Mouse (Mus musculus): ENCODE measurements around the gene Ppfia2. TPM values are rescaled to one million over a fixed set of nuclear protein-coding genes. Genes with fewer than 3 reads are reported as not detected.

Gene Ppfia2
- polyA plus RNA-seq, 1 experiment from 2014 or later, result 0.59 TPM

DNA sequence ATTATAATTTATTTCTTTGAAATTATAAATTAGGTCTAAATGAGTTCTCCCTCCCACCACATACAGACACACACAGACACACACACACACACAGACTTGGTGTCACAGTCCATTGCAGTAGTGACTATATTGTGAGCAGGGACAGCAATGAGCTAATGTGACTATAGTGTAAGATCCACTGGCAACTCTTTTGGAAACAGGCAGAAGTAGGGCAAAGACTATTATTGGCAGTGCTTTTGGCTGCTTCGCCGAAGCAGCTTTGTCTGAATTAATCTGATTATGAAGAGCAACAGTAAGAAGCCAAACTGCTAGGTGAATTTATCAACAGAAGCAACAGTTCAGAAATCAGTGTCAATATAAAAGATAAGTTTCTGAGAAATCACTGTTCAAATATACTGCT, 249.8 kb downstream of the Ppfia2 start:
- Histone ChIP-seq H3K27ac (no peak overlapping the region), H3K36me3 (no peaks in the 10 kb centered on the region), H3K27me3 (no peaks in the 10 kb centered on the region), H3K4me2 (replicated peaks) (no peak overlapping the region), H3K9me3 (no peaks in the 10 kb centered on the region), H3K4me3 (no peak overlapping the region), H3K9ac (no peak overlapping the region), H3K4me1 (no peaks in the 10 kb centered on the region)
- ATAC-seq (ENCODE audit: low FRiP score, low read depth), result no peak
- 90% methylated on average over 2 of the region's 2 CpGs for WGBS

DNA sequence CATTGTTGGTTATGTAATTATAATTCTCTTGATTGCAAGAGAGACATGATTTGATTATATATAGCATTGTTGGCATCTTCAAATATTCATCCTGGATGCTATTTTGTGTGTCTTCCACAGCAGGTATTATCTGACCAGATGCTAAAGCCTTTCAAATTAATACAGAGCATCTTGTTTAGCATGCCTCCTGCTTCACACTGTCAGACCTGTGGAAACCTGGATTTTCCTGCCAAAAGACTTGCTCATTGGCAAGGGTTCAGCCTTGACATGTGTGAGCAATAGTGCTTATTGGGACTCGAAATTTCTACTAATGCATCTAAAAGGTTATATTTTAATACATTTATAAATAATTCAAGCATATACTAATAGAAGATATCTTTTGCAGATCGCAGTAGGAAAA, 262.1 kb downstream of the Ppfia2 start:
- WGBS, result 79% methylated on average over 2 of the region's 2 CpGs
- Histone ChIP-seq H3K27me3 (no peaks in the 10 kb centered on the region), H3K36me3 (no peaks in the 10 kb centered on the region), H3K9me3 (no peaks in the 10 kb centered on the region), H3K9ac (no peak overlapping the region), H3K4me3 (no peak overlapping the region), H3K27ac (no peak overlapping the region), H3K4me1 (no peaks in the 10 kb centered on the region), H3K4me2 (replicated peaks) (no peak overlapping the region)
- ATAC-seq (ENCODE audit: low FRiP score, low read depth), result no peak

DNA sequence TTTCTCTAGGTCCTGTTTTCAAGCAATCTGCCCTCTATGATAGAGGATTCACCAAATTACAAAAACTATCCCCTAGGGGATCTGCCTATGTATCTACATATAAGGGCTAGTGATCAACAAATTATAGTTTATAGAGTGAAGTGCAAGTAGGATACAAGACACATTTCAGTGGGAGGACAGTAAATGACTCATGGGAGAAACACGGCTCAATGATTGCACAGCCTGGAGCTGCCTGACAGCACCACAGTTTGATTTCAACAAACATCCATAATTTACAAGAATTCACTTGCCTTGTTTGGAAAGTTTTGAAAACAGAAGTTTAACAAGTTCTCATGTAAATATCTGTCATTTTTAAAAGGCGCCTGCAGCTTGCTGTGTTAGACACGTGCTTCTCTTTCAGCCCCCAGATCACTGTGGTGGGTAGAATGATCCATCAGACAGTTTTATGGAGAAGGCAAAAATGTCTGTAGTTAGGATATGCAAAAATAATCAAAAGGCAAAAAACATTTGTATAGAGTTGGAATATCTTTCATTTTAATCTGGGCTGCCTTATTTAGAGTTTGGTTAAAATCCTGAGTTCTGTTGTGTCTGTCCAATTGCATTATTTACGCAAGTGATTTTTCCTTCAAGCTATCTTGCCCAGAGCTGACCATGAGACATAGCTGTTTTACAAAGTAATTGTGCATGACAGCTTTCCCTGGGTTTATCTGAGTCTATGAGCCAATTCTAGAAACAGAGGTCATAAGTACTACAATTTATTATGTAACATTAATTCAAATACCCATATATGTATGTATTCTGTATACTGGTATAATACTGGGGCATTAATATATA, 266.3 kb downstream of the Ppfia2 start:
- no peak overlapping the region for H3K4me3 ChIP-seq
- H3K4me2 ChIP-seq (replicated peaks), result no peak overlapping the region
- H3K4me1 ChIP-seq, result no peaks in the 10 kb centered on the region
- no peaks in the 10 kb centered on the region for H3K27me3 ChIP-seq
- no peak overlapping the region for H3K9ac ChIP-seq
- no peak overlapping the region for H3K27ac ChIP-seq
- ATAC-seq (ENCODE audit: low FRiP score, low read depth), result no peak
- WGBS, result 81% methylated on average over 4 of the region's 4 CpGs
- H3K9me3 ChIP-seq, result no peaks in the 10 kb centered on the region
- H3K36me3 ChIP-seq, result no peaks in the 10 kb centered on the region

DNA sequence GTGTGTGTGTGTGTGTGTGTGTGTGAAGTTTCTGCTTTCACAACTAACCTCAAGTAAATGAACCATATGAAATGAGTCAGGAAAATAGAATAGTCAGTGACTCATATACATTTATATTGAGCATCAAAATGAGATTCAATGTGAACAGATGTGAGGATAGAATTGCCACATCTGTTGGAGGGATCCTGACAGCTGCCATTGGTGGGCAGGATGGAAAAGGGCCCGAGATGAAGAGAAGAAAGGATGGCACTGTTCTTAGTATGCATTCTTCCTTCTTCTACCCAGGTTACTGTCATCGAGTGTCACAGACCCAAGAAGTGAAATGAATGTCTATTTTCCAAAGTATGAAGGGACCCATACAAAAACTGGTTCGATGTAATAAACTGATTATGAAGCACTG, 268.1 kb downstream of the Ppfia2 start:
- no peak for ATAC-seq (ENCODE audit: low FRiP score, low read depth)
- H3K27ac ChIP-seq, result no peak overlapping the region
- H3K9ac ChIP-seq, result no peak overlapping the region
- no peak overlapping the region for H3K4me3 ChIP-seq
- H3K4me1 ChIP-seq, result no peaks in the 10 kb centered on the region
- 83% methylated on average over 3 of the region's 3 CpGs for WGBS
- H3K9me3 ChIP-seq, result no peaks in the 10 kb centered on the region
- no peak overlapping the region for H3K4me2 ChIP-seq (replicated peaks)
- H3K27me3 ChIP-seq, result no peaks in the 10 kb centered on the region
- H3K36me3 ChIP-seq, result no peaks in the 10 kb centered on the region

DNA sequence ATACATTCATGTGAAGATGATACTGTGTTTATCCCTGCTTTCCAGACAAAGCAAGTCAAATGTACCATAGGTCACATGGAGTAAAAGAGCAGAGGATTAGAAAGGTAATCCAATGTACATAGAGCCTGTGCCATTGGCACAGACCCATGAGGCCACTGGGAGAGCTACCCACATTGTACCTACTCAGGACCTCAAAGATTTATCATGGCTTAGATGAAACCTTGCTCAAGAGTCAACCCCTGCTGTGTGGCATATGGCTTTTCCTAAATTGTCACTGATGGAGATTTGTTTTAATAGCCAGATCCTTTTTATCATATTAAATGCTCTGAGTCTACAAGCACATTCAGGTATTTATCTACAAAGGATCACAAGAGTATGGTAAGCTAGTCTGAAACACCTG, 274.8 kb downstream of the Ppfia2 start:
- H3K9me3 ChIP-seq, result no peaks in the 10 kb centered on the region
- no peak overlapping the region for H3K9ac ChIP-seq
- no peaks in the 10 kb centered on the region for H3K36me3 ChIP-seq
- H3K4me2 ChIP-seq (replicated peaks), result no peak overlapping the region
- H3K4me3 ChIP-seq, result no peak overlapping the region
- no peaks in the 10 kb centered on the region for H3K27me3 ChIP-seq
- no peaks in the 10 kb centered on the region for H3K4me1 ChIP-seq
- no peak for ATAC-seq (ENCODE audit: low FRiP score, low read depth)
- no peak overlapping the region for H3K27ac ChIP-seq

DNA sequence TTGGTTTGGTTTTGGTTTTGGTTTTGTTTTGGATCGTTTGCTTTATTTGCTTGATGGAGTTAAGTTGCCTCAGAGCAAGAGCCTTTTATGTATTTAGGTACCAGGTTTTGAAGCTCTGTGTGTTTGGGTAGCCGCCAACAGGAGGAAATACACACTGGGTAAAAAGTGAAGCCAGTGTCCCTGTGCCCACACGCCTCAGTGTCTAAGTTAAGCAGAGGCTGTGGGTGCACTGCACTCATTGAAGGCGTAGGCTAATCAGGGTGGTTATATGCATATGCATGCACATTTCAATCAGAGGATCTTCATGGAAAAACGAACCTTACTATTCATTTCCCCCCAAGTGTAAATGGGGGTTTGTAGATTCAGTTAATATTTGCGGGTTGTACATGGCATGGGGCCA, 290.9 kb downstream of the Ppfia2 start:
- Histone ChIP-seq H3K9ac (no peak overlapping the region), H3K4me1 (no peaks in the 10 kb centered on the region), H3K36me3 (no peaks in the 10 kb centered on the region), H3K4me3 (no peak overlapping the region), H3K4me2 (replicated peaks) (no peak overlapping the region), H3K9me3 (no peaks in the 10 kb centered on the region), H3K27me3 (no peaks in the 10 kb centered on the region), H3K27ac (no peak overlapping the region)
- ATAC-seq (ENCODE audit: low FRiP score, low read depth), result no peak
- WGBS, result 85% methylated on average over 6 of the region's 6 CpGs

DNA sequence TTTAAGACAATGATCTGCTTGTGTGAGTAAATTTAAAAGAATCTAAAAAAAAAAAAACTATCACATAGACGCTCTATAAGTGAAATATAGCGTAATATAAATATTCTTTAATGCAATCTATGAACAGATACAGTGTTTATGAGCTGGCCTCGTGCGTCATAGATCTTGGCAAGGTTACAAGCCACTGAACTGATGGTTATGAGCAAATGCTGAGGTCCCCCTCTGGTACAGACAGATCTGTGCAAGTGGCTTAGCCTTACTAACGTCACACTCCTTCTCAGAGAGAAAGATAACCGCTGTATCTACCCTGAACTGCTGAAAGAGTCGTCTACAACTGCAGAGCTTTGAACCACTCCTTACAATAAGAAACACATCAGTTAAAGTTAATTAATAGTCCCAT, 293.6 kb downstream of the Ppfia2 start:
- no peak overlapping the region for H3K27ac ChIP-seq
- no peak overlapping the region for H3K9ac ChIP-seq
- no peak overlapping the region for H3K4me2 ChIP-seq (replicated peaks)
- no peak for ATAC-seq (ENCODE audit: low FRiP score, low read depth)
- H3K9me3 ChIP-seq, result no peaks in the 10 kb centered on the region
- H3K4me3 ChIP-seq, result no peak overlapping the region
- 61% methylated on average over 7 of the region's 7 CpGs for WGBS
- H3K4me1 ChIP-seq, result no peaks in the 10 kb centered on the region
- no peaks in the 10 kb centered on the region for H3K36me3 ChIP-seq
- H3K27me3 ChIP-seq, result no peaks in the 10 kb centered on the region

DNA sequence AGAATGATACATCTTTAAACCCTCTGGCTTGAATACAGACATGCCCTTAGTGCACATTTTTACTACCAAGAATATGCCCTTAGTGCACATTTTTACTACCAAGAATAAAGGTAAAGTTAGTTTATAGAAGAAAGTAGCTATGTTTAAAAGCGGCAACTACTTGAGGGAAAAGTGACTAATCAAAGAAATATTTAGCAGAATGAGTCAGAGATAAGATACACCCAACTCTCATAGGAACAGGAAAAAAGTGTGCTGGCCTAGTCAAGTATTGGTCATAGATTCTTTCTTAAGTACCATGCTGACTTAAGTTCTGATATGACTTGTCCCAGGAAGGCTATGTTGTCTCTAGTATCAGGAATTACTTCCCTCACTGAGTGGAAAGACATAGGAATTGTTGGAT, 305.4 kb downstream of the Ppfia2 start:
- WGBS, result 68% methylated on average over 1 of the region's 1 CpGs
- no peak for ATAC-seq (ENCODE audit: low FRiP score, low read depth)
- no peak overlapping the region for H3K9ac ChIP-seq

DNA sequence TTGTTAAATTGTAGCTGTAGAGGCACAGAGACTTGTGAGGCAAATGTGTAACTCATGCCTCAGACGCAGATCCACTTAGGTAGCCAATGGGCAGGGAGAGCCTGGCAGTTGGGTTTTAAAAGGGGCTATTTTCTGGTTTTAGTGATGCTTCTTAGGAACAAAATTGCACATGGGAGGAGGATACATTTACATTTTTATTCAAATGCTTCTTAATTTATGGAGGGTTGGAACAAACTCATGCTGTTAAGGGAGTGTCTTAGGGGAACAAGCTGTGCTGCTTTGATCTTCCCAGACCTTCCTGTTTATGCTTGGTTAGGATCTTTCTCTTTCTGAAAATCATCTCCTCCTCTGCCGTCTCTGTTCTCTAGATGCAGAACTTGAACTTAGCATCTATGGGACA, 345.3 kb downstream of the Ppfia2 start:
- Histone ChIP-seq H3K9ac (no peak overlapping the region), H3K4me1 (no peaks in the 10 kb centered on the region), H3K27ac (no peak overlapping the region), H3K36me3 (no peaks in the 10 kb centered on the region), H3K27me3 (no peaks in the 10 kb centered on the region), H3K9me3 (no peaks in the 10 kb centered on the region), H3K4me3 (no peak overlapping the region), H3K4me2 (replicated peaks) (no peak overlapping the region)
- WGBS, result 60% methylated on average over 2 of the region's 2 CpGs
- no peak for ATAC-seq (ENCODE audit: low FRiP score, low read depth)

More for the DNA sequence above, 305.4 kb downstream of the Ppfia2 start:
- H3K27me3 ChIP-seq, result no peaks in the 10 kb centered on the region
- no peaks in the 10 kb centered on the region for H3K4me1 ChIP-seq
- no peak overlapping the region for H3K4me2 ChIP-seq (replicated peaks)
- no peaks in the 10 kb centered on the region for H3K36me3 ChIP-seq
- no peak overlapping the region for H3K4me3 ChIP-seq
- no peaks in the 10 kb centered on the region for H3K9me3 ChIP-seq
- no peak overlapping the region for H3K27ac ChIP-seq

DNA sequence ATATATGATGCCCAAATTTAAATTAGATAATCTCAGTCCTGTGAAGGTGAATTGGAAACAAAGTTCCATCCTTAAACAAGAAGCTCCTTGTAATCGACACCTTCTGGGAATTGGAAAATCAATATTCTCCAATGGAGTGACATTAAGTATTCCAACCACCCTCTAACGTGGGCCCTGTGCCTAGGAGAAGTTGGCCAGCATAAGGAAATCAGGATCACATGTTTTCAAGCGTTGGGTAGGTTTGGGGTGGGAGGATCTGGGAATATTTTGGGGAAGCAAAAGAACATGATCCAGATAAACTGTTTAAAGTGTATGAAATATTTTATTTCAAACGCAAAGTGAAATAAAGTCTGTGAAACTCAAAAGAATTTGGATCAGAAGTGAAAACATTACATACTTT, 348.2 kb downstream of the Ppfia2 start:
- WGBS, result 73% methylated on average over 4 of the region's 4 CpGs
- Histone ChIP-seq H3K9me3 (no peaks in the 10 kb centered on the region), H3K27me3 (no peaks in the 10 kb centered on the region), H3K9ac (no peak overlapping the region), H3K27ac (no peak overlapping the region), H3K4me2 (replicated peaks) (no peak overlapping the region), H3K4me1 (no peaks in the 10 kb centered on the region), H3K36me3 (no peaks in the 10 kb centered on the region), H3K4me3 (no peak overlapping the region)
- no peak for ATAC-seq (ENCODE audit: low FRiP score, low read depth)

DNA sequence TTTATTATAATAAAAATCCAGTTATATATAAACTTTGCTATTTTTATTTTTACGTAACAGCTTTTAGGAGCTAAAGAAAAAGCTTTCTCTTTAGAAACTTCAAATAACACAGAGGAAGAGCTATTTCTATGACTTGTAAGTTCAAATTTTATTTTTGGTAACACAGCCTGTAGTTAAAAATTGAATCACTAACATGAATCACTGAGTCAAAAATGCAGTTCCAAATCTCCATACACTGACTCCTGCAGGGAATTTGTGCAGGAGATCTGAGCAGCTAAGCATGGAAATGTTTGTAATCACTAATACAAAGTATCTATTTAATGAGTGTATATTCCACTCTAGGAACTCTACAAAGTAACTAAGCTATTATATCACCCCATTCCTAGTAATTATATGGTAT, 354.1 kb downstream of the Ppfia2 start:
- ATAC-seq (ENCODE audit: low FRiP score, low read depth), result no peak
- H3K36me3 ChIP-seq, result no peaks in the 10 kb centered on the region
- H3K9ac ChIP-seq, result no peak overlapping the region
- H3K4me1 ChIP-seq, result no peaks in the 10 kb centered on the region
- no peaks in the 10 kb centered on the region for H3K27me3 ChIP-seq
- 95% methylated on average over 1 of the region's 1 CpGs for WGBS
- no peak overlapping the region for H3K4me3 ChIP-seq
- no peak overlapping the region for H3K27ac ChIP-seq
- no peak overlapping the region for H3K4me2 ChIP-seq (replicated peaks)
- no peaks in the 10 kb centered on the region for H3K9me3 ChIP-seq

DNA sequence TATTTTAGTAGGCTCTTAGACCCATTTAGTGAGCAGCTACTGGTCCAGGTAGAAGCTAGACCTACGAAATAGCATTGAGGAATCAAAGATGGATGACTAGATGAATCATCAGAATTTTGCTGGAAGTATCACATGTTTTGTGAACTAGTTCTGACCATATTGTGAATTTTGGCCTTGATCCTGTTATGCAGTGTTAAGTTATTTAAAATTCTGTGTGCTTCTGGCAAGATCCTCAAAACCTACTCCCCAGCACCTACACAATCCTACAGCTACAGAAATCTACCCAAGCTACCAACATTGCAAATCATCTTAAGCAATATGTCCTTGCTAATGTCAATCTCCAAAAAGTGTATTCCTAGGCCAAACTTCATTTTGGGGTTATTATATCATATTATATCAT, 368.3 kb downstream of the Ppfia2 start:
- no peak overlapping the region for H3K4me2 ChIP-seq (replicated peaks)
- no peaks in the 10 kb centered on the region for H3K4me1 ChIP-seq
- H3K27me3 ChIP-seq, result no peaks in the 10 kb centered on the region
- ATAC-seq (ENCODE audit: low FRiP score, low read depth), result no peak
- no peaks in the 10 kb centered on the region for H3K36me3 ChIP-seq
- H3K4me3 ChIP-seq, result no peak overlapping the region
- H3K9me3 ChIP-seq, result no peaks in the 10 kb centered on the region
- no peak overlapping the region for H3K9ac ChIP-seq
- H3K27ac ChIP-seq, result no peak overlapping the region
- 86% methylated on average over 1 of the region's 1 CpGs for WGBS

DNA sequence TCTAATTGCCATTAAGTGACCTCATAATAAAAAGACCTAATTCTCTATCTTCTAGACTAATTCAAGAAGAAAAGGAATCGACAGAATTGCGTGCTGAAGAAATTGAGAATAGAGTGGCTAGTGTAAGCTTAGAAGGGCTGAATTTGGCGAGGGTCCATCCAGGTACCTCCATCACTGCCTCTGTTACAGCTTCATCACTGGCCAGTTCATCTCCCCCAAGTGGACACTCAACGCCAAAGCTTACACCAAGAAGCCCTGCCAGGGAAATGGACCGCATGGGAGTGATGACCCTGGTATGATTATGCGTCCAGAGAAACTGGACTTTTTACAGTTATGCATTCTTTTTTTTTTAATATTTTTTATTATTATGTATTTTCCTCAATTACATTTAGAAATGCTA, 388.0 kb downstream of the Ppfia2 start:
- Histone ChIP-seq H3K27ac (no peak overlapping the region), H3K4me2 (replicated peaks) (no peak overlapping the region), H3K4me3 (no peak overlapping the region), H3K36me3 (no peaks in the 10 kb centered on the region), H3K9me3 (no peaks in the 10 kb centered on the region), H3K27me3 (no peaks in the 10 kb centered on the region), H3K9ac (no peak overlapping the region), H3K4me1 (no peaks in the 10 kb centered on the region)
- WGBS, result 80% methylated on average over 6 of the region's 6 CpGs
- no peak for ATAC-seq (ENCODE audit: low FRiP score, low read depth)

Measured in limb, embryonic 13.5 days (tissue).